Mouse (Mus musculus) lung, adult 2 months (tissue): Measurements from ENCODE around the gene Mcoln3.

Experiments
- CTCF ChIP-seq: fragments of 200-500 bp; IDR thresholded peaks from 2 replicates; pipeline ENCODE4 v1.5.1; 2011; ENCODE audit warnings: mild to moderate bottlenecking, low read length, control low read depth; ENCODE audit not compliant: insufficient read depth
- POLR2A ChIP-seq: fragments of 200-500 bp; IDR thresholded peaks from 2 replicates; pipeline ENCODE4 v1.6.1; 2011; ENCODE audit warnings: low read depth, mild to moderate bottlenecking, control low read depth, low read length, borderline replicate concordance; ENCODE audit errors: extremely low read depth

DNA sequence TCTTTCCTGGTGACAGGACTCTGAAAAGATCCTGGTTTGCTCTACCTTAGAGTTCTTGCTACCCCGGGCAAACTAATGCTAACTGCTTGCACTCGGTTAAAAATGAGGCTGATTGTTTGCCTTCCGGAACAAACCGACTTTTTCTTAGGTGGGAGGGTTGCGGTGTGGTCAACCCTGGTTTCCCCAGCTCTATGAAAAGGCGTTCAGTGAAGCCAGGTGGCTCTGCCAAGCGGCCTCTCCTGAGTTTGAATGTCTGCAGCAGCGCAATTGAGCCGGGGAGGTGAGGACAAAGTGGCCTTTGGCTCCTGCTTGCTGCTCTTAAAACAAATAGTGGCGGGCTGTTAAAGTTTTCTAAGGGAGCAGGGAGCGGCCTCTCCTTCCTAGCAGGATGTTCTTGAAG is 33.3 kb downstream of the Mcoln3 start:
- TF ChIP-seq CTCF (no peak), POLR2A (no peak)
